Mouse (Mus musculus) midbrain, embryonic 14.5 days (tissue): ENCODE data around the gene Skil. TPM values are rescaled to one million over a fixed set of nuclear protein-coding genes. Genes with fewer than 3 reads are reported as not detected.
A peak's percentile ranks its signal among the peaks of the same experiment; 100 is the strongest.

Experiments used
- ATAC-seq: fragments of 200-750 bp; cut with Nextera tagmentation; 2 replicates; pipeline ENCODE4 v1.8.0; 2017; ENCODE audit warnings: moderate number of reproducible peaks, moderate library complexity; ENCODE audit not compliant: low FRiP score, low TSS enrichment
- DNase-seq: peaks from one replicate; pipeline ENCODE4 v3.0.0-alpha.2; 2015
- H3K27ac ChIP-seq: fragments of 300-500 bp; sonication (generic); replicated peaks from 2 replicates; pipeline ENCODE4 v1.5.1; 2014; ENCODE audit warnings: mild to moderate bottlenecking, low read depth, low read length, moderate library complexity
- H3K27me3 ChIP-seq: fragments of 300-500 bp; sonication (generic); 2 replicates; pipeline ENCODE4 v1.6.1; 2014; ENCODE audit warnings: low read length, control low read depth, mixed read lengths; ENCODE audit not compliant: control insufficient read depth, insufficient read depth
- H3K36me3 ChIP-seq: fragments of 300-500 bp; sonication (generic); 2 replicates; pipeline ENCODE4 v1.6.1; 2014; ENCODE audit warnings: low read length, control low read depth; ENCODE audit not compliant: control insufficient read depth, insufficient read depth
- H3K4me1 ChIP-seq: fragments of 300-500 bp; sonication (generic); 2 replicates; pipeline ENCODE4 v1.6.1; 2014; ENCODE audit warnings: mild to moderate bottlenecking, antibody characterized with exemption, low read length, control low read depth; ENCODE audit not compliant: control insufficient read depth, insufficient read depth
- H3K4me2 ChIP-seq: fragments of 300-500 bp; sonication (generic); 2 replicates; pipeline ENCODE4 v1.6.1; 2014; ENCODE audit warnings: mild to moderate bottlenecking, low read length, moderate library complexity
- H3K4me3 ChIP-seq: fragments of 300-500 bp; sonication (generic); replicated peaks from 2 replicates; pipeline ENCODE4 v1.5.1; 2014; ENCODE audit warnings: low read depth, low read length
- H3K9ac ChIP-seq: fragments of 300-500 bp; sonication (generic); replicated peaks from 2 replicates; pipeline ENCODE4 v1.6.1; 2014; ENCODE audit warnings: mild to moderate bottlenecking, low read length, moderate library complexity
- H3K9me3 ChIP-seq: fragments of 300-500 bp; sonication (generic); 2 replicates; pipeline ENCODE4 v1.6.1; 2016; ENCODE audit warnings: low read length, control low read depth, mixed read lengths; ENCODE audit not compliant: control insufficient read depth
- WGBS: fragments of 180-500 bp; shearing (Covaris S2); extraction: QIAGEN DNeasy Blood & Tissue Kit; methylation state at CpG from one replicate; pipeline ENCODE4 v1.1.7; 2014; 5-methylcytosine and 5-hydroxymethylcytosine counted together
- polyA plus RNA-seq: library from polyadenylated mRNA; unstranded; fragments of >200 nt; fragmentation: Nextera tagmentation; extraction: Ambion mirVana; gene quantifications from 2 replicates; pipeline ENCODE4 v1.2.1, GENCODE M21; 2014

Gene Skil
- polyA plus RNA-seq, 1 experiment from 2014 or later: 42.4 TPM

GRCm38 (mm10) chr3:31077068-31077703, 17.7 kb upstream of the Skil start:
- DNase-seq: no peak
- Histone ChIP-seq H3K27me3 (no peaks in the 10 kb centered on the region), H3K36me3 (no peaks in the 10 kb centered on the region), H3K27ac (no peak overlapping the region), H3K4me1 (no peaks in the 10 kb centered on the region), H3K9ac (no peak overlapping the region), H3K4me3 (no peak overlapping the region), H3K4me2 (no peak overlapping the region), H3K9me3 (no peaks in the 10 kb centered on the region)
- no peak for ATAC-seq
- 90% methylated on average over 6 of the region's 6 CpGs for WGBS

DNA sequence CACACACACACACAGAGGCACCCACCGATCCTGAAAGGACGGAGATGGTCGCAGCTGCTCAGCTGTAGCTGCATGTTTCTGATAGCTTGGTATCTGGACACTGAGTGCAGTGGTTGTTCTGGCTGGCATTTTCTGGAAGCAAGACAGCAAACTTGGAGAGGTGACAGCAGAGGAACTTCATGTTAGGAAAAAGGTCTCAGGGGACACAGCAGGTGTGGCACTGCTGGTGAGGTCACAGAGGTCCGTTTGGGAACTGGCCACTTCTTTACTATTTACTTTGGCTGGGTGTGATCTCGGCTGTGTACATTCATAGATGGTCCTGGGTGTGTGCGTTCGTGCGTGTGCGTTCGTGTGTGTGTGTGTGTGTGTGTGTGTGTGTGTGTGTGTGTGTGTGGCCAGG, 15.4 kb upstream of the Skil start:
- no peaks in the 10 kb centered on the region for H3K9me3 ChIP-seq
- H3K27ac ChIP-seq: no peak overlapping the region
- DNase-seq (no peak), ATAC-seq (no peak)
- no peaks in the 10 kb centered on the region for H3K4me1 ChIP-seq
- H3K4me2 ChIP-seq: no peak overlapping the region
- no peak overlapping the region for H3K9ac ChIP-seq
- WGBS: 87% methylated on average over 10 of the region's 10 CpGs
- H3K4me3 ChIP-seq: no peak overlapping the region
- no peaks in the 10 kb centered on the region for H3K27me3 ChIP-seq
- no peaks in the 10 kb centered on the region for H3K36me3 ChIP-seq

GRCm38 (mm10) chr3:31080791-31081502, 13.9 kb upstream of the Skil start:
- no peak for DNase-seq
- Histone ChIP-seq H3K9ac (no peak overlapping the region), H3K4me3 (no peak overlapping the region), H3K36me3 (no peaks in the 10 kb centered on the region), H3K4me2 (no peak overlapping the region), H3K9me3 (no peaks in the 10 kb centered on the region), H3K4me1 (no peaks in the 10 kb centered on the region), H3K27me3 (no peaks in the 10 kb centered on the region), H3K27ac (no peak overlapping the region)
- 88% methylated on average over 10 of the region's 10 CpGs for WGBS
- ATAC-seq: no peak

DNA sequence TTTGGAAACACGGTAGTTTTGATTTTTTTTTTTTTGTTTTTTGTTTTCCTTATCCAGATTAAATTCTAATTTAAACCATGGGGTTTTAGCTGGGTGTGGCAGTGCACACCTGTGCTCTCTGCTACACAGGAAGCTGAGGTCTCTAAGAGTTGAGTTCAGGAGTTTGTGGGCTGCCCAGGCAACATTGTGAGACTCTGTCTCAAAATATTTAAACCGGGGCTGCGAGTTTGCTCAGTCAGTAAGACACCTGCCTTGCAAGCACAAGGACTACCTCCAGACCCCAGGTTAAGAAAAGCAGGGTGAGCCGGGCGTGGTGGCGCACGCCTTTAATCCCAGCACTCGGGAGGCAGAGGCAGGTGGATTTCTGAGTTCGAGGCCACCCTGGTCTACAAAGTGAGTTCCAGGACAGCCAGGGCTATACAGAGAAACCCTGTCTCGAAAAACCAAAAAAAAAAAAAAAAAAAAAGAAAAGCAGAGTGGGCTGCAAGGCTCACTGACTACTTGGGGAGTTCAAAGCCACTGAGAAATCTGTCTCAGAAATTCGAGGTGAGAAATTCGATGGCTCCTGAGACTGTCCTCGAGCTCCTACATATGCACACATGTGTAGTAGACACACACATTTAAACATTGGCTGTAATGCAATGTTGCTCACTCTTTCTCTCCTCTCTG, 11.9 kb upstream of the Skil start:
- Histone ChIP-seq H3K4me3 (no peak overlapping the region), H3K9me3 (no peaks in the 10 kb centered on the region), H3K27ac (no peak overlapping the region), H3K4me2 (no peak overlapping the region), H3K9ac (no peak overlapping the region), H3K4me1 (no peaks in the 10 kb centered on the region), H3K36me3 (no peaks in the 10 kb centered on the region), H3K27me3 (no peaks in the 10 kb centered on the region)
- WGBS: 90% methylated on average over 12 of the region's 13 CpGs
- DNase-seq (no peak), ATAC-seq (no peak)

- Histone ChIP-seq H3K4me2 (no peak overlapping the region), H3K27me3 (no peaks in the 10 kb centered on the region), H3K27ac (no peak overlapping the region), H3K4me3 (no peak overlapping the region), H3K4me1 (no peaks in the 10 kb centered on the region), H3K9me3 (no peaks in the 10 kb centered on the region), H3K9ac (no peak overlapping the region), H3K36me3 (no peaks in the 10 kb centered on the region)
- WGBS: 59% methylated on average over 12 of the region's 12 CpGs
- DNase-seq (peak; percentile 58), ATAC-seq (no peak)
These were observed 11.2 kb upstream of the Skil start for GRCm38 (mm10) chr3:31083507-31084245.

DNA sequence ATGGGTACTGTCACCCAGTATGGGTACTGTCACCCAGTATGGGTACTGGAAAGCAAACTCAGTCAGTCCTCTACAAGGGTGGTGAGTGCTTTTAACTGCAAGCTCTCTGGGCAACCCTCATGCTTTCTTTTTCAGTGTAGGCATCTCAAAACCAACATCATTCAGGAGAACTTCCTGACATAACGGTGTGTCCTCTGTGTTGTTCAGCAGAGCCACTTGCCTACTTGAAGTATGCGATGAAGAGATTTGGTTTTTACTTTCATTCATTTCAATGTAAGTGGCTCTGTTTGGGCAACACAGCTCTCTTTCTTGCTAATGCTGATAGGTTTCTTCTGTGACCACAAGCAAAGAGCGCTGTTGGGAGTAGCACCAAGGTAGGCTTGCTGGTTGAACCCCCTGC, 9.9 kb upstream of the Skil start:
- no peaks in the 10 kb centered on the region for H3K9me3 ChIP-seq
- WGBS: 91% methylated on average over 3 of the region's 3 CpGs
- H3K27me3 ChIP-seq: no peaks in the 10 kb centered on the region
- no peaks in the 10 kb centered on the region for H3K4me1 ChIP-seq
- H3K4me2 ChIP-seq: no peak overlapping the region
- ATAC-seq (no peak), DNase-seq (no peak)
- H3K36me3 ChIP-seq: no peaks in the 10 kb centered on the region
- no peak overlapping the region for H3K4me3 ChIP-seq
- H3K27ac ChIP-seq: no peak overlapping the region
- H3K9ac ChIP-seq: no peak overlapping the region

DNA sequence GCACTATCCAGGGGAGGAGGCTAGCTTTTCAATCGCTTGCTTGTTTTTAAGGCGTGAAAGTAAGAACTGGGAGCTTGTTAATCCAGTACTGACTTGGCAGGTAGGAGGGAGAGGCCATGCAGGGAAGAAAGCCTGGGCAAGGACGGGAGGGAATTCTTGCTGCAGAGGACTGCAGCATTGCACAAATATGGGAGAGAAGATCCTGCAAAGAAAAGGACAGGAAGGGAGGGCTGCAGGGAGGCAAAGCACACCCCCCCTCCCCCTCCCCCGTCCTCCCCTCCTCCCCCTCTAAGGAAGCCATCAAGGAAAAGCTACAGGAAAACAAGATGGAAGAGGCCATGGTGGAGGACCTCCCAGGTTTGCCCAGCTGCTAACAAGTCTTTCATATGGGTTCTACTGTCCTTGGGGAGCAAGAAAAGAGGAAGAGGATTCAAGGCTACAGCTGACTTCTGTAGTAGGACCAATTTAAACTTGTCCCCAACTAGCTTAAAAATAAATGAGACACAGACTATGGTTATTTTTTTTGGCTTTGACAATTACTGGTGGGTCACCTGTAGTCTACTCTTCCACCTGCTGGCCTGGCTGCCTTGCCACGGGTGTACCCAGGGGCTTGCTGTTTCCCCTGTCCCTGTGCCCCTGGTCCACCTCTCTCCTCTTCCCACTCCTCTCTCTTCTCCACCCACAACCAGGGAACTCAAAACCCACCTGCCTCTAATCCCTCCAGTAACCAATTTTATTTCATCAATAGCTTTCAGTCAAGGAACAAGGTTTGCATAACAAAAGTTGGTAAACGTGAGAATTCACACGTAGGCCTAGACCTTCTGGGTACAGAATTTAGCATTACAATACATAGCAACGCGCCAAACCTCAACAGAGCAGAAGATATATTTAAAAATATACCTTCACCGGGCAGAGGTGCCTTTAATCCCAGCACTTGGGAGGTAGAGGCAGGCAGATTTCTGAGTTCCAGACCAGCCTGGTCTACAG, 5.8 kb upstream of the Skil start:
- no peak for ATAC-seq
- no peak for DNase-seq
- Histone ChIP-seq H3K4me1 (peaks cover 9% of the 10 kb centered on the region), H3K27ac (no peak overlapping the region), H3K9ac (no peak overlapping the region), H3K4me2 (no peak overlapping the region), H3K27me3 (no peaks in the 10 kb centered on the region), H3K36me3 (no peaks in the 10 kb centered on the region), H3K9me3 (no peaks in the 10 kb centered on the region), H3K4me3 (no peak overlapping the region)
- WGBS: 25% methylated on average over 10 of the region's 10 CpGs

- H3K9me3 ChIP-seq: no peaks in the 10 kb centered on the region
- DNase-seq (no peak), ATAC-seq (no peak)
- H3K9ac ChIP-seq: no peak overlapping the region
- no peaks in the 10 kb centered on the region for H3K36me3 ChIP-seq
- no peak overlapping the region for H3K27ac ChIP-seq
- no peak overlapping the region for H3K4me3 ChIP-seq
- peaks cover 9% of the 10 kb centered on the region for H3K4me1 ChIP-seq
- WGBS: 68% methylated on average over 7 of the region's 7 CpGs
- no peaks in the 10 kb centered on the region for H3K27me3 ChIP-seq
- H3K4me2 ChIP-seq: no peak overlapping the region
These were observed 4.9 kb upstream of the Skil start for GRCm38 (mm10) chr3:31089956-31090355.
